In the genomic region with DNA sequence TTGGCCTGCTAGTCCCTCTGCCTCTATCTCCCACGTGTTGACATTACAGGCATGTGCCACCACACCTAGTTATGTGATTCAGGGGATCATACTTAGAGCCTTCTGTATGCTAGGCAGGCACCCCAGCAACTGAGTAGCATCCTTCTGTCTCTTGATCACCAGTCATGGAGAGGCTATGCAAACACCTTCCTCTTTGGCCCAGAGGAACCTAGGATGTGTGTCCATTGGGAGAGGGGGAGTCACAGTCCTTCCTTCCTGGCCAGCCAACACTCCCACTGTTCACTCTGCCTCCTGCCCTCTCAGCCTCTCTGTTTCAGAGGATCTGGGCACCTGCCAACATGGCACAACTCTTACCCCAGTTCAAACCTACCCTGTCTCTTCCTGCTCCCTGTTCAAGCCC, we compare ENCODE assay signal across 32 mouse cellular contexts. TPM values are rescaled to one million over a fixed set of nuclear protein-coding genes. Genes with fewer than 3 reads are reported as not detected.
"Had no signal": no experiment of that assay in that cellular context is flagged by ENCODE, and none has a peak within 500 bp of the region (broad histone marks: within the 10 kb centered on the region; RNA-seq: fewer than 3 reads in every experiment).

No protein-coding gene starts in this region.

- H3K27ac ChIP-seq: limb, embryonic 10.5 days; limb, embryonic 12.5 days; limb, embryonic 13.5 days; limb, embryonic 15.5 days; liver, embryonic 12.5 days; liver, embryonic 13.5 days; liver, embryonic 14.5 days; liver, embryonic 15.5 days; lung, embryonic 15.5 days; macrophage; midbrain, embryonic 10.5 days; midbrain, embryonic 12.5 days; midbrain, embryonic 13.5 days; midbrain, embryonic 15.5 days; neural tube, embryonic 12.5 days had no signal

- DNase-seq: left cerebral cortex, postnatal 4 days; liver; liver, embryonic 13.5 days; liver, postnatal 0 days; lung, adult 18-20 months; lung, adult 2 months; lung, embryonic 14.5 days; lung, postnatal 10 days; lung, postnatal 14 days; lung, postnatal 36 days; lung, postnatal 4 days; midbrain, embryonic 14.5 days had no signal

- H3K4me3 ChIP-seq: limb, embryonic 10.5 days; limb, embryonic 12.5 days; limb, embryonic 13.5 days; limb, embryonic 15.5 days; liver, embryonic 12.5 days; liver, embryonic 13.5 days; liver, embryonic 15.5 days; lung, embryonic 15.5 days; megakaryocyte, embryonic 14.5 days; midbrain, embryonic 10.5 days; midbrain, embryonic 12.5 days; midbrain, embryonic 13.5 days; midbrain, embryonic 15.5 days; myocyte; neural tube, embryonic 12.5 days had no signal

RNA-seq across cellular contexts. Expression of a gene that starts 6.8 kb away (rescaled TPM):
- total RNA-seq: megakaryocyte progenitor cell, adult 5-6 weeks; megakaryocyte-erythroid progenitor cell, adult 5-6 weeks; monocyte, adult 5-6 weeks had no signal

RNA-seq across cellular contexts. Expression of a gene that starts 34.2 kb away (rescaled TPM):
- total RNA-seq: liver, adult 2 months had no signal
